Mouse (Mus musculus): ENCODE data around the gene Lrrc66.
"Not testable (repeated sequence)": the region's sequence is repeated elsewhere in the genome, so short reads cannot be mapped to it uniquely, and the experiment has no call there.

Lrrc66 gene

GRCm38 (mm10) chr5:73613296-73613695, 19.0 kb downstream of the Lrrc66 start:
- no peak for DNase-seq (ENCODE audit: low spot score)

GRCm38 (mm10) chr5:73611071-73611470, 21.3 kb downstream of the Lrrc66 start:
- DNase-seq (ENCODE audit: low spot score) = no peak

- no peak for DNase-seq (ENCODE audit: low spot score)
These were observed 27.4 kb downstream of the Lrrc66 start for GRCm38 (mm10) chr5:73604964-73605363.

- no peak for DNase-seq (ENCODE audit: low spot score)
These were observed 27.8 kb downstream of the Lrrc66 start for GRCm38 (mm10) chr5:73604542-73604941.

- DNase-seq (ENCODE audit: low spot score) = no peak
These were observed 29.5 kb downstream of the Lrrc66 start for GRCm38 (mm10) chr5:73602865-73603264.

- DNase-seq (ENCODE audit: low spot score) = no peak
These were observed 31.0 kb downstream of the Lrrc66 start for GRCm38 (mm10) chr5:73601361-73601763.

GRCm38 (mm10) chr5:73599991-73600390, 32.3 kb downstream of the Lrrc66 start:
- no peak for DNase-seq (ENCODE audit: low spot score)

- DNase-seq (ENCODE audit: low spot score) = no peak
These were observed 33.2 kb downstream of the Lrrc66 start for GRCm38 (mm10) chr5:73598943-73599695.

GRCm38 (mm10) chr5:73587119-73587518, 45.2 kb downstream of the Lrrc66 start:
- DNase-seq (ENCODE audit: low spot score) = no peak

GRCm38 (mm10) chr5:73586597-73586996, 45.7 kb downstream of the Lrrc66 start:
- DNase-seq (ENCODE audit: low spot score) = no peak

GRCm38 (mm10) chr5:73585212-73586115, 46.9 kb downstream of the Lrrc66 start:
- DNase-seq (ENCODE audit: low spot score) = no peak

- not testable (repeated sequence) for DNase-seq (ENCODE audit: low spot score)
These were observed 48.3 kb downstream of the Lrrc66 start for GRCm38 (mm10) chr5:73584011-73584410.

GRCm38 (mm10) chr5:73578131-73578530, 54.2 kb downstream of the Lrrc66 start:
- DNase-seq (ENCODE audit: low spot score) = no peak

- DNase-seq (ENCODE audit: low spot score) = no peak
These were observed 55.6 kb downstream of the Lrrc66 start for GRCm38 (mm10) chr5:73576708-73577107.

- DNase-seq (ENCODE audit: low spot score) = no peak
These were observed 57.7 kb downstream of the Lrrc66 start for GRCm38 (mm10) chr5:73574616-73575015.

GRCm38 (mm10) chr5:73573789-73574188, 58.5 kb downstream of the Lrrc66 start:
- DNase-seq (ENCODE audit: low spot score) = no peak

- DNase-seq (ENCODE audit: low spot score) = no peak
These were observed 59.5 kb downstream of the Lrrc66 start for GRCm38 (mm10) chr5:73572846-73573245.

- no peak for DNase-seq (ENCODE audit: low spot score)
These were observed 60.8 kb downstream of the Lrrc66 start for GRCm38 (mm10) chr5:73571395-73572156.

- no peak for DNase-seq (ENCODE audit: low spot score)
These were observed 63.1 kb downstream of the Lrrc66 start for GRCm38 (mm10) chr5:73569181-73569580.

- no peak for DNase-seq (ENCODE audit: low spot score)
These were observed 65.4 kb downstream of the Lrrc66 start for GRCm38 (mm10) chr5:73566892-73567291.

- no peak for DNase-seq (ENCODE audit: low spot score)
These were observed 66.2 kb downstream of the Lrrc66 start for GRCm38 (mm10) chr5:73566119-73566518.

- no peak for DNase-seq (ENCODE audit: low spot score)
These were observed 68.3 kb downstream of the Lrrc66 start for GRCm38 (mm10) chr5:73564038-73564437.

Data from ovary, postnatal 14 days (tissue).